Mouse (Mus musculus) gastrocnemius, adult 8-10 months (tissue): ENCODE data around the gene Ezh1. TPM values are rescaled to one million over a fixed set of nuclear protein-coding genes. Genes with fewer than 3 reads are reported as not detected.

Source experiments
- DNase-seq, 2 experiments: peaks; one replicate each; pipeline ENCODE4 v3.0.0; 2022; ENCODE audit warnings: low spot score in 2 of 2
- total RNA-seq, 4 experiments: library from RNA; stranded (reverse); gene quantifications; 2 replicates each; pipeline ENCODE4 v1.2.4; 2022

The Ezh1 gene
- total RNA-seq, 4 experiments from 2014 or later, result 24.3 to 31.0 (median 26.2) TPM

GRCm38 (mm10) chr11:101181961-101182360 is 44.3 kb downstream of the Ezh1 start:
- DNase-seq, result no peak

GRCm38 (mm10) chr11:101180846-101181740 is 45.2 kb downstream of the Ezh1 start:
- no peak for DNase-seq

GRCm38 (mm10) chr11:101180261-101180660 is 46.0 kb downstream of the Ezh1 start:
- DNase-seq, result no peak

GRCm38 (mm10) chr11:101179306-101179705 is 47.0 kb downstream of the Ezh1 start:
- DNase-seq, result no peak

GRCm38 (mm10) chr11:101178061-101179058 is 47.9 kb downstream of the Ezh1 start:
- no peak for DNase-seq

GRCm38 (mm10) chr11:101176933-101177773 is 49.1 kb downstream of the Ezh1 start:
- no peak for DNase-seq

GRCm38 (mm10) chr11:101176117-101176691 is 50.1 kb downstream of the Ezh1 start:
- DNase-seq, result no peak

GRCm38 (mm10) chr11:101175636-101176116 is 50.6 kb downstream of the Ezh1 start:
- DNase-seq, result no peak

GRCm38 (mm10) chr11:101174851-101175628 is 51.2 kb downstream of the Ezh1 start, which contains the start of gene Ccr10:
TSS of gene Ccr10 (minus strand) at chr11:101175443.
- no peak for DNase-seq

GRCm38 (mm10) chr11:101174389-101174745 is 51.9 kb downstream of the Ezh1 start:
- DNase-seq, result no peak

GRCm38 (mm10) chr11:101173631-101174388 is 52.5 kb downstream of the Ezh1 start:
- peak; percentile 70 to 80 for DNase-seq

- DNase-seq, result peak in 1 of 2 experiments; percentile 48
Observed at GRCm38 (mm10) chr11:101173112-101173511, 53.2 kb downstream of the Ezh1 start.

- no peak for DNase-seq
Observed at GRCm38 (mm10) chr11:101172434-101172815, 53.8 kb downstream of the Ezh1 start.

GRCm38 (mm10) chr11:101171721-101172433 is 54.4 kb downstream of the Ezh1 start:
- DNase-seq, result peak in 1 of 2 experiments; percentile 63

- peak; percentile 88 to 95 for DNase-seq
Observed at GRCm38 (mm10) chr11:101170811-101171610, 55.3 kb downstream of the Ezh1 start, which contains the start of gene Plekhh3. TSS of gene Plekhh3 (minus strand) at chr11:101171351.

- DNase-seq, result peak; percentile 75 to 83
Observed at GRCm38 (mm10) chr11:101170354-101170810, 55.9 kb downstream of the Ezh1 start, which contains the start of gene Cntnap1. TSS of gene Cntnap1 (plus strand) at chr11:101170523.
